Mouse (Mus musculus) forebrain, embryonic 16.5 days (tissue): ENCODE measurements around the gene Pdzd2. TPM values are rescaled to one million over a fixed set of nuclear protein-coding genes. Genes with fewer than 3 reads are reported as not detected.
A peak's percentile ranks its signal among the peaks of the same experiment; 100 is the strongest.

Experiments
- ATAC-seq: fragments of 200-750 bp; cut with Nextera tagmentation; 2 replicates; pipeline ENCODE4 v1.8.0; 2017; ENCODE audit warnings: mild to moderate bottlenecking, moderate library complexity
- H3K27ac ChIP-seq: fragments of 300-500 bp; sonication (generic); 2 replicates; pipeline ENCODE4 v1.5.1; 2014; ENCODE audit warnings: low read length, control low read depth
- H3K27me3 ChIP-seq: fragments of 300-500 bp; sonication (generic); replicated peaks from 2 replicates; pipeline ENCODE4 v1.6.1; 2014; ENCODE audit warnings: low read length; ENCODE audit not compliant: control insufficient read depth, insufficient read depth
- H3K36me3 ChIP-seq: fragments of 300-500 bp; sonication (generic); 2 replicates; pipeline ENCODE4 v1.6.1; 2014; ENCODE audit not compliant: control insufficient read depth, insufficient read depth
- H3K4me1 ChIP-seq: fragments of 300-500 bp; sonication (generic); replicated peaks from 2 replicates; pipeline ENCODE4 v1.6.1; 2014; ENCODE audit warnings: low read length; ENCODE audit not compliant: control insufficient read depth, insufficient read depth
- H3K4me2 ChIP-seq: fragments of 300-500 bp; sonication (generic); 2 replicates; pipeline ENCODE4 v1.6.1; 2014; ENCODE audit warnings: mild to moderate bottlenecking, low read length, control low read depth
- H3K4me3 ChIP-seq: fragments of 300-500 bp; sonication (generic); replicated peaks from 2 replicates; pipeline ENCODE4 v1.5.1; 2014; ENCODE audit warnings: mild to moderate bottlenecking, low read length, control low read depth
- H3K9ac ChIP-seq: fragments of 300-500 bp; sonication (generic); replicated peaks from 2 replicates; pipeline ENCODE4 v1.6.1; 2014; ENCODE audit warnings: low read depth, low read length, control low read depth
- H3K9me3 ChIP-seq: fragments of 300-500 bp; sonication (generic); 2 replicates; pipeline ENCODE4 v1.6.1; 2016; ENCODE audit warnings: low read length; ENCODE audit not compliant: control insufficient read depth
- WGBS: fragments of 180-500 bp; shearing (Covaris S2); extraction: QIAGEN DNeasy Blood & Tissue Kit; methylation state at CpG from one replicate; pipeline ENCODE4 v1.1.7; 2014; 5-methylcytosine and 5-hydroxymethylcytosine counted together
- polyA plus RNA-seq: library from polyadenylated mRNA; unstranded; fragments of >200 nt; fragmentation: Nextera tagmentation; extraction: Ambion mirVana; gene quantifications from 2 replicates; pipeline ENCODE4 v1.2.1, GENCODE M21; 2015

The Pdzd2 gene
- polyA plus RNA-seq, 1 experiment from 2014 or later, result 8.1 TPM

DNA sequence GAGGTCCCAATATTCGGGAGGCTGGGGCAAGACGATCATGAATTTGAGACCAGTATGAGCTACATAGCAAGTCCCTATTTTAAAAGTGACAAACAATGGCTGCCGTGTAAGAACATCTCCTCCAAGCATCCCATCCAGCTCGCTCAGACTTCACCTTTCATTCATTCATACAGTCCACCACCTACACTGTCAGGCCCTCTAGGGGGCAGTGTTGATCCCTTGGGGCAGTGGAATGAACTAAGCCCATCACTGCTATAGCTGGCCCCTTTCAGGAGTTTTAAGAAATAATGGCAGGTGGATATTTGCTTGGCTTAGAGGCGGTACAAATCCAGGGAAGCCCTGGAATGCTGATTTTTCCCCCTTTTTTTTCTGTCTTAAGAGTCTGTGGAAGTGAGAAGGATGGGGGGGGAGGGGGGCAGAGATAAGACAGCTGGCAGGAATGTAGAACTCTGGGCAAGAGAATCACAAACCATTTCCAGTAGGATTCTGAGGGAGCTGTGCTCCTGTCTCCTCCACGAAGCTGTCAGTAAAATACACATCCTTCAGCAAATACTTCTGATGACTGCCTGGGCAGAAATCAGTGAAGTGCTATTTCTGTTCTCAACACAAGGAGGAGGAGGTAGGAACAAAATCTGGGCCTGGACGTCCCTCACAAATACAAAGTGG is 49.9 kb downstream of the Pdzd2 start:
- Histone ChIP-seq H3K9me3 (0 out of 2 replicates have a peak, but pooled peaks cover 3% of the 10 kb centered on the region), H3K4me1 (no peaks in the 10 kb centered on the region), H3K4me3 (no peak overlapping the region), H3K9ac (no peak overlapping the region), H3K36me3 (no peaks in the 10 kb centered on the region), H3K27ac (no peak overlapping the region), H3K4me2 (no peak overlapping the region), H3K27me3 (no peaks in the 10 kb centered on the region)
- ATAC-seq, result peak; percentile 54; the same call in 1 of the 2 replicates
- WGBS, result 85% methylated on average over 7 of the region's 7 CpGs

DNA sequence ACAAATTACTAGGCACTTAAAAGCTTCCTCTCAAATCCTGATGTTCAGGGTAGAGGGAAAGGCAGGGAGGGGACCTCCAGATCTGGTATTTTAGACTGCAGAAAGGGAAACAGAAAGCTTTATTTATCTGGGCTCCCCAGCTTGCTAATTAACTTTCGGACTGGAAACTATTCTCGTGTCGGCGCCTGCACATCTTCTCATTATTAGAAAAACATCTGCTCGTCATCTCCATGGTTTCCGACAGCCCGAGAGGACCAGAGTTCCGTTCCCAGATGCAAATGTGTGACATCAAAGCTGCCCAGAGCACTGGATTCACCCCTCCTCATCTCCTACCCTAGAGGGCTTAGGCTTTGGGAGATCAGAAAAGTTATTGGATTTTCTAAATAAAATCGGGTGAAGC is 57.2 kb downstream of the Pdzd2 start:
- ATAC-seq, result no peak
- Histone ChIP-seq H3K4me3 (no peak overlapping the region), H3K4me2 (no peak overlapping the region), H3K36me3 (no peaks in the 10 kb centered on the region), H3K9ac (no peak overlapping the region), H3K27me3 (no peaks in the 10 kb centered on the region), H3K27ac (no peak overlapping the region), H3K9me3 (no peaks in the 10 kb centered on the region), H3K4me1 (0 out of 2 replicates have a peak, but pooled peaks cover 2% of the 10 kb centered on the region)
- WGBS, result 61% methylated on average over 9 of the region's 9 CpGs

DNA sequence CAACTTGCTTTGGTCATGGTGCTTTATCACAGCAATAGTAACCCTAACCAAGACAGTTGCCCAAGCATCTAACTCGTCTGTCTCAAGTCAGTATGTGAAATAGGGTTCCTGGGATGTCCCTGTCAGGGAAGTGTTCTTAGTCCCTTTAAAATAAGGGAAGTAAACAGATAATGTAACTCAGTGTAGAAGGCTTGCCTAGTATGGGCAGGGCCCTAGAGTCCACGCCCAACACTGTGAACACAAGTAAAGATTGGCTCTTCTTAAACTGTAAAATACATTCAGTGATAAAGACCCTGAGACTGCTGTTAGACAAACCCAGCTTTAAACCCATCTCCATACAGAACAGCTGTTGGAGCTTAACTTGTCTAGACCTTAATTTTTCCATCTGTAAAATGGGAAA is 57.8 kb downstream of the Pdzd2 start:
- Histone ChIP-seq H3K9me3 (no peaks in the 10 kb centered on the region), H3K36me3 (no peaks in the 10 kb centered on the region), H3K4me2 (no peak overlapping the region), H3K4me1 (0 out of 2 replicates have a peak, but pooled peaks cover 2% of the 10 kb centered on the region), H3K27ac (no peak overlapping the region), H3K9ac (no peak overlapping the region), H3K4me3 (no peak overlapping the region), H3K27me3 (no peaks in the 10 kb centered on the region)
- ATAC-seq, result no peak
- WGBS, result 92% methylated on average over 2 of the region's 2 CpGs

DNA sequence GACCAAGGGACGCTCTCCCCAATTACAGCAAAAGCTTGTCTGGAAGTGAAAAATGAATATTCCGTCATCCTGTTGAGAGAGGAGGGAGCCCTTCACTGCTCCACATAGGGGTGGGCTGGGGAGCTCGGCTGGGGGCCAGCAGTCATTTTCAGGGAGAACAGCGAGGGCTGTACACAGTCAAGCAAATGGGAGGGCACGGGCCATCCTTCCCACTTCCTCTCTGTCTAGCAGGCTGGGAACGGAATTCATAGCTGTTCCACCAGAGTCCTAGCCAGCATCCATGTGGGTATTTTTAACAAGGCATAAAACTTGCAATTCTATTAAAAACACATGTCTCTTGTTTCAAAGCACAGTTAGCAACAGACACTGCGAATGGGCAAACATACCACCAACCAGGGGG is 59.0 kb downstream of the Pdzd2 start:
- H3K9me3 ChIP-seq, result no peaks in the 10 kb centered on the region
- H3K4me3 ChIP-seq, result no peak overlapping the region
- 0 out of 2 replicates have a peak, but pooled peaks cover 2% of the 10 kb centered on the region for H3K4me1 ChIP-seq
- H3K9ac ChIP-seq, result no peak overlapping the region
- WGBS, result 60% methylated on average over 7 of the region's 7 CpGs
- H3K36me3 ChIP-seq, result no peaks in the 10 kb centered on the region
- H3K27me3 ChIP-seq, result no peaks in the 10 kb centered on the region
- no peak overlapping the region for H3K4me2 ChIP-seq
- no peak for ATAC-seq
- no peak overlapping the region for H3K27ac ChIP-seq

DNA sequence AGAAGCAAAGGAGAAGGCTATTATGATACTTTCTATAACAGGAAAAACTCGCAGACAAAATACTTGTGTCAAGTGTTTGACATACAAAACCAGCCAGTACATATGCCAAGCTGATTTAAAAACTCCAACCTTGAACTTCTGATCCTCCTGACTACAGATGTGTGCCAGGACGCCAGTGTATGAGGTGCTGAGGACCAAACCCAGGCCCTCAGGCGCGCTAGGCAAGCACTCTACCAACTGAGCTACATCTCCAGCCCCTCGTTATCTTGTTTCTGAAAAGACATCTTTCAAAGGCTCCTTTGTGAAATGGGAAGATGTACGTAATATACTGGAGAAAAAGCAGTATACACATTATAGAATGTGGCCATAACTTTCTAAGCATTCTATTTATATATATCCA is 59.7 kb downstream of the Pdzd2 start:
- H3K4me2 ChIP-seq, result no peak overlapping the region

DNA sequence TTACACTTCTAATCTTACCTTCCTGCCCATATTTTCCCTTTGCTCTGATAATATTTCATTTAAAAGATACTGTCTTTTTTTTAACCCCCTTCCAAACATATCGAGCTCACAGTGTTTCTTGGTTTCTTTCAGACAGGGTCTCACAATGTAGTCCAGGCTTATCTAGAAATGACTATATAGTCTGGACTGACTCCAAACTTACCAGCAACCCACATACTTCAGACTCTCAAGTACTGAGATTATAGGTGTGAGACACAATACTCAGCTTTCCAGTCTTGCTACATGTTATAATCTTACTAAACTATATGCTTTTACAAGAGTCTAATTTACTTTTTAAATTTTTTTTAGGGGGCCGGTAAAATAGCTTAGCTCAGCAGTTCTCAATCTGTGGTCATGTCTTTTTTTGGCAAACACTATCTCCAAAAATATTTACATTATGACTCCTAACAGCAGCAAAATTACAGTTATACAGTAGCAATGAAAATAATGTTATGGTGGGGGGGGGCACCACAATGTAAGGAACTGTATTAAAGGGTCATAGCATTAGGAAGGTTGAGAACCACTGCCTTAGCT is 61.1 kb downstream of the Pdzd2 start:
- ATAC-seq, result no peak
- 0 out of 2 replicates have a peak, but pooled peaks cover 2% of the 10 kb centered on the region for H3K4me1 ChIP-seq
- no peak overlapping the region for H3K4me3 ChIP-seq
- no peaks in the 10 kb centered on the region for H3K36me3 ChIP-seq
- H3K27ac ChIP-seq, result no peak overlapping the region
- no peaks in the 10 kb centered on the region for H3K27me3 ChIP-seq
- H3K9ac ChIP-seq, result no peak overlapping the region
- WGBS, result 88% methylated on average over 2 of the region's 2 CpGs
- no peaks in the 10 kb centered on the region for H3K9me3 ChIP-seq
- no peak overlapping the region for H3K4me2 ChIP-seq

More for the DNA sequence above, 59.7 kb downstream of the Pdzd2 start:
- 0 out of 2 replicates have a peak, but pooled peaks cover 2% of the 10 kb centered on the region for H3K4me1 ChIP-seq
- no peaks in the 10 kb centered on the region for H3K9me3 ChIP-seq
- no peak overlapping the region for H3K27ac ChIP-seq
- H3K4me3 ChIP-seq, result no peak overlapping the region
- no peak overlapping the region for H3K9ac ChIP-seq
- no peaks in the 10 kb centered on the region for H3K27me3 ChIP-seq
- 67% methylated on average over 6 of the region's 6 CpGs for WGBS
- no peaks in the 10 kb centered on the region for H3K36me3 ChIP-seq
- no peak for ATAC-seq

DNA sequence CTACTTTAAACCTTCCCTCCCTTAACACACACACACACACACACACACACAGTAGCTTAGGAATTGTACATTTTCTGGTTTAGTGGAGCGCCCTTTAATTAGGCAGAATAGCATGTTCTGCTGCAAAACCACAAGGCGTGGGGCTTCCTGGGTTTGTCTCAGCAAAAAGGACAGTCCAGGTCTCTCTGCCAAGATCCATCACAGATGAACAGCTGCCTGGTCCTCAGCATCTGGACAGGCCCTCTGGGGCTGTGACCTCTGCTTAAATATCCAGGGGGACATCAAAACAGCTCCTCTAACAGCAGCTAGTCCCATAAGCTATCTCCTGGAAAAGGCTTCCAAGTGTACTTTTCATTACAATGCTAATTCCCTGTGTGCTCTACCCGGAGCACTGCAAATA is 64.4 kb downstream of the Pdzd2 start:
- H3K27ac ChIP-seq, result no peak overlapping the region
- no peaks in the 10 kb centered on the region for H3K27me3 ChIP-seq
- H3K4me1 ChIP-seq, result no peaks in the 10 kb centered on the region
- no peak for ATAC-seq
- H3K36me3 ChIP-seq, result no peaks in the 10 kb centered on the region
- no peak overlapping the region for H3K4me2 ChIP-seq
- no peak overlapping the region for H3K4me3 ChIP-seq
- no peak overlapping the region for H3K9ac ChIP-seq
- WGBS, result 70% methylated on average over 3 of the region's 3 CpGs
- no peaks in the 10 kb centered on the region for H3K9me3 ChIP-seq

DNA sequence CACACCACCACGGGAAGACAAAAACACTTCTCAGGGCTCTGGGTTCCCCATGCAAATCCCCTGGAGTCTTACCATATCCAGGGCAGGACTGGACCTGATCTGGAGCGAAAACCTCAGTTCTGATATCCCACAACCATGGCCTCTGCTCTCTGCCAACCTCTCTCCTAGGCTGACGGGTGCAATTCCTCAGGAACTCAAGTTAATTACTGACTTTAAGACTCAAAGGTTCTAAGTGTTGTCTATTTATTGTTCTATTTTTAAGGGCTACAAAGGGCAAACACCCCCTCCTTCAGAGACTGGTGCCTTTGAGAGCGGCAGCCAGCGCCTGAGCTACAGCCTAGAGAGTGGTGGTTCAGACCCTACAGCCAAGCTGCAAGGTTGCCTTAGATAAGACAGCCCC is 65.7 kb downstream of the Pdzd2 start:
- no peak overlapping the region for H3K4me3 ChIP-seq
- WGBS, result 85% methylated on average over 5 of the region's 5 CpGs
- H3K27ac ChIP-seq, result no peak overlapping the region
- H3K9me3 ChIP-seq, result no peaks in the 10 kb centered on the region
- H3K9ac ChIP-seq, result no peak overlapping the region
- H3K27me3 ChIP-seq, result no peaks in the 10 kb centered on the region
- ATAC-seq, result no peak
- no peak overlapping the region for H3K4me2 ChIP-seq
- no peaks in the 10 kb centered on the region for H3K4me1 ChIP-seq
- no peaks in the 10 kb centered on the region for H3K36me3 ChIP-seq

DNA sequence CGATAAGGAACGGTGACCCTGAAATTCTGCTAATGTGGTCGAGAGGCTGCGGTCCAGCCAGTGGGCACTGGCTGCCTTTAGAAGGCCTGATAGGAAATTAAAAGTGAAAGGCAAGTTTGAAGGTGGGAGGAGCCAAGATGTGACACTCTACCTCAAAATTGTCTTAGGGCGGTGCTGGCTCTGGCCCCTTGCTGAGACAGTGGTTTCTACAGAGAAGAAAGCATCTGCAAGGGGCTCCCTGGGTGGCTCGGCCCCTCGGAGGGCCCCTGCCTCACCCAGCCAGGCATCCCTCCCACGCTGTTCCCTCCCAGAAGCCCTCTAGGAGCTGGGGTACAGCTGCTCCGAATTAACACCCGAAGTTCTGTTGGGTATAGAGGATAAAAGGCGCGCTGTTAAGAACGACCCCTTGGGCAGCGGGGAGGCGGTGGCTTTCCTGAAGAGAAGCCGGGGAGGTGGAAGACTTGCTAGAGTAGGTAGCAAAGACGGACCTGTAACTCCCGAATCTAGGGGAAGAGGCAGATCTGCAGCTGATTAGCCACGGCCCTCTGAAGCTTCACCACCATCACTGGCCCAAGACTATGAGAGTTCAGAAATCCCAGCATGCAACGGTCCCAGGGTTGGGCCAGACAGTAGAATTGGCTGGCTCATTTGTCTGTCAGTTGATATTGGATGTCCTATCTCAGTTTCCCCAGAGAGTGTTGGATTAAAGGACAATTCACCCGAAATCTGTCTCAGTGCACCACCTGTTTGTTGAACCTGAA is 71.8 kb downstream of the Pdzd2 start:
- Histone ChIP-seq H3K36me3 (no peaks in the 10 kb centered on the region), H3K9ac (no peak overlapping the region), H3K4me1 (no peaks in the 10 kb centered on the region), H3K4me2 (no peak overlapping the region), H3K27me3 (no peaks in the 10 kb centered on the region), H3K4me3 (no peak overlapping the region), H3K27ac (no peak overlapping the region), H3K9me3 (no peaks in the 10 kb centered on the region)
- no peak for ATAC-seq
- WGBS, result 53% methylated on average over 21 of the region's 21 CpGs
